Mouse (Mus musculus) neural tube, embryonic 11.5 days (tissue): Measurements from ENCODE around the gene Pde4dip. TPM values are rescaled to one million over a fixed set of nuclear protein-coding genes. Genes with fewer than 3 reads are reported as not detected.

ENCODE experiments used
- ATAC-seq: fragments of 200-750 bp; cut with Nextera tagmentation; 2 replicates; pipeline ENCODE4 v1.8.0; 2017; ENCODE audit warnings: moderate number of reproducible peaks, mild to moderate bottlenecking, moderate TSS enrichment, moderate library complexity; ENCODE audit not compliant: insufficient read depth, low FRiP score, low TSS enrichment
- DNase-seq: peaks from one replicate; pipeline ENCODE4 v3.0.0-alpha.2; 2015; ENCODE audit warnings: low spot score
- H3K27ac ChIP-seq: fragments of 300-500 bp; sonication (generic); 2 replicates; pipeline ENCODE4 v1.5.1; 2014; ENCODE audit warnings: low read depth, mild to moderate bottlenecking, low read length
- H3K27me3 ChIP-seq: fragments of 300-500 bp; sonication (generic); 2 replicates; pipeline ENCODE4 v1.6.1; 2014; ENCODE audit warnings: mild to moderate bottlenecking, low read length, mixed read lengths; ENCODE audit not compliant: control insufficient read depth, insufficient read depth
- H3K36me3 ChIP-seq: fragments of 300-500 bp; sonication (generic); 2 replicates; pipeline ENCODE4 v1.6.1; 2014; ENCODE audit warnings: mild to moderate bottlenecking, low read length, moderate library complexity, mixed read lengths; ENCODE audit not compliant: control insufficient read depth, insufficient read depth
- H3K4me1 ChIP-seq: fragments of 300-500 bp; sonication (generic); 2 replicates; pipeline ENCODE4 v1.6.1; 2014; ENCODE audit warnings: low read length, mixed read lengths; ENCODE audit not compliant: control insufficient read depth, insufficient read depth
- H3K4me2 ChIP-seq: fragments of 300-500 bp; sonication (generic); 2 replicates; pipeline ENCODE4 v1.6.1; 2014; ENCODE audit warnings: low read depth, mild to moderate bottlenecking, moderate library complexity
- H3K4me3 ChIP-seq: fragments of 300-500 bp; sonication (generic); 2 replicates; pipeline ENCODE4 v1.5.1; 2014; ENCODE audit warnings: low read depth, low read length
- H3K9ac ChIP-seq: fragments of 300-500 bp; sonication (generic); 2 replicates; pipeline ENCODE4 v1.6.1; 2014; ENCODE audit warnings: mild to moderate bottlenecking, low read length
- H3K9me3 ChIP-seq: fragments of 300-500 bp; sonication (generic); 2 replicates; pipeline ENCODE4 v1.6.1; 2016; ENCODE audit warnings: low read length; ENCODE audit not compliant: control insufficient read depth
- WGBS: fragments of 180-500 bp; shearing (Covaris S2); extraction: QIAGEN DNeasy Blood & Tissue Kit; methylation state at CpG from one replicate; pipeline ENCODE4 v1.1.7; 2014; 5-methylcytosine and 5-hydroxymethylcytosine counted together
- polyA plus RNA-seq: library from polyadenylated mRNA; unstranded; fragments of >200 nt; fragmentation: Nextera tagmentation; extraction: Ambion mirVana; gene quantifications from 2 replicates; pipeline ENCODE4 v1.2.1, GENCODE M21; 2014

Gene Pde4dip
- polyA plus RNA-seq, 1 experiment from 2014 or later, result 49.7 TPM

DNA sequence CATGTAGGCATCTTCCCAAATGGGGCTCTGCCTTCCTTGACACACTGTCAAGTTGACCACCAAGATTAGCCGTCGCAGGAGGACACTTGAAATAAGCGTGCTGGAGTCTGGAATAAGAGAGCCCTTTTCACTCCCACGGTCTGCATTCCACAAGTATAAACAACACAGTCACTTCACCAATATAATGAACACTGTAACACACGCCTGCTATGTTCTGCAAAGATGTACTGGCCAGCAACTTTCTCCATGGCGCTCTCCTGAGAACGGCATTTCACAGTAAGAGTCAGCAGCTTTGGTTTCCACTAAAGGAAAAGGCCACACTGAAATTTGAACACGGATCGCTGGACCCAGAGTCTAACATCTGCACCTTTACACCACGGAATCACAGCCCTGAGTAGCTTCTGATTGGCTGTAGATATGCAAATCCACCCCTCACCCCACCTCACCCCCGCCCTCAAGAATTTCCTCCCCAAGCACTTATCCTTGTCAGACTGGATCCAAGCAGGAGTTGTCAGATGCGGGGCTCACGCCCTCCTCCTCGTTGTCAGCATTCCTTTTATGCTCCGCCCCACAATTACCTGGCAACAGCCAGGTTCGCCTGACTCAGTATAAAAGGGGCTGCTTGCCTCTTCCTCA lies 204.8 kb downstream of the Pde4dip start:
- Histone ChIP-seq H3K4me1 (0 out of 2 replicates have a peak, but pooled peaks cover 5% of the 10 kb centered on the region), H3K27me3 (0 out of 2 replicates have a peak, but pooled peaks cover 7% of the 10 kb centered on the region)
- WGBS, result 7% methylated on average over 16 of the region's 16 CpGs

DNA sequence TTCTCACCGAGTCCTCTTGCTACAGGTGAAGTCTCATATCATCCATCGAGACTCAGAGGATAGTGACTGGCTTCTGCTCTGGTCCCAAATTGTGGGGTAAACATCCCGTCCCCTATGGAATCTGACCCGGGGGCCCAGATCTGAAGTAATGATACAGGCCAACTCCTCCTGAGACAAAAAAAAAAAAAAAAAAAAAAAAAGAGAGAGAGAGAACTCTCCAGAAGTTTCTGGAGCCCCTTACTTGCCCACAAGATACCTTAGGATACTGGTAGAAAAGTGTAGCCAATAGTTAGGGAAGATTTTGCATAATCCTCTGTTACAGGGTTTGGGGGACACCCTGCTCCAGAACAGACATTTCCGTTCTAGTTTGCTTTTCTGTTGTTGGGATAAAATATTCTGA lies 205.9 kb downstream of the Pde4dip start:
- no peaks in the 10 kb centered on the region for H3K9me3 ChIP-seq
- DNase-seq (no peak), ATAC-seq (no peak)
- no peak overlapping the region for H3K4me3 ChIP-seq
- H3K4me2 ChIP-seq, result peak overlapping the region; percentile 50
- 0 out of 2 replicates have a peak, but pooled peaks cover 7% of the 10 kb centered on the region for H3K27me3 ChIP-seq
- 33% methylated on average over 5 of the region's 5 CpGs for WGBS
- H3K9ac ChIP-seq, result no peak overlapping the region
- H3K36me3 ChIP-seq, result no peaks in the 10 kb centered on the region
- H3K4me1 ChIP-seq, result 0 out of 2 replicates have a peak, but pooled peaks cover 5% of the 10 kb centered on the region
- no peak overlapping the region for H3K27ac ChIP-seq

More for the DNA sequence above, 204.8 kb downstream of the Pde4dip start:
- Histone ChIP-seq H3K27ac (no peak overlapping the region), H3K4me2 (no peak overlapping the region), H3K9ac (no peak overlapping the region), H3K36me3 (no peaks in the 10 kb centered on the region), H3K9me3 (no peaks in the 10 kb centered on the region), H3K4me3 (no peak overlapping the region)
- ATAC-seq (no peak), DNase-seq (peak; percentile 26)

DNA sequence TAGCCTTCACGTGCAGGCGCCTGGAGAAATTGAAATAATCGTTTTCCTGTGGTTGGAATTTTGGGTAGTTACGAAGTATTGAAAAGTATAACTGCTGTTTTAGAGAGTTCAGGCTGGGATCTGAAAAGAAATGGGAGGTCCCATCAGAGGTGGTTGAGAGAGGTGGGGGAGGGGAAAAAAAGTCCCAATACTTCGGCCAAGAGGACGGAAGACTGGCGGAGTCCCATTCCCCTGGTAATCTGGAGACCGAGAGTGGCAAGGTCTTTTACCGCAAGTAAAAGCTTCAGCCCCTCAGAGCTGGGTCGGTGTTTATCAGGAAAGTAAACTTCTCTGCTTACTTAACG lies 206.4 kb downstream of the Pde4dip start:
- H3K27me3 ChIP-seq, result 0 out of 2 replicates have a peak, but pooled peaks cover 7% of the 10 kb centered on the region
- H3K4me3 ChIP-seq, result peak overlapping the region; percentile 25; the same call in 1 of the 2 replicates
- H3K9me3 ChIP-seq, result no peaks in the 10 kb centered on the region
- no peak overlapping the region for H3K27ac ChIP-seq
- DNase-seq, result peak; percentile 22
- H3K4me2 ChIP-seq, result peak overlapping the region; percentile 50
- H3K36me3 ChIP-seq, result no peaks in the 10 kb centered on the region
- 2% methylated on average over 11 of the region's 11 CpGs for WGBS
- H3K4me1 ChIP-seq, result 0 out of 2 replicates have a peak, but pooled peaks cover 5% of the 10 kb centered on the region
- no peak for ATAC-seq
- H3K9ac ChIP-seq, result no peak overlapping the region

DNA sequence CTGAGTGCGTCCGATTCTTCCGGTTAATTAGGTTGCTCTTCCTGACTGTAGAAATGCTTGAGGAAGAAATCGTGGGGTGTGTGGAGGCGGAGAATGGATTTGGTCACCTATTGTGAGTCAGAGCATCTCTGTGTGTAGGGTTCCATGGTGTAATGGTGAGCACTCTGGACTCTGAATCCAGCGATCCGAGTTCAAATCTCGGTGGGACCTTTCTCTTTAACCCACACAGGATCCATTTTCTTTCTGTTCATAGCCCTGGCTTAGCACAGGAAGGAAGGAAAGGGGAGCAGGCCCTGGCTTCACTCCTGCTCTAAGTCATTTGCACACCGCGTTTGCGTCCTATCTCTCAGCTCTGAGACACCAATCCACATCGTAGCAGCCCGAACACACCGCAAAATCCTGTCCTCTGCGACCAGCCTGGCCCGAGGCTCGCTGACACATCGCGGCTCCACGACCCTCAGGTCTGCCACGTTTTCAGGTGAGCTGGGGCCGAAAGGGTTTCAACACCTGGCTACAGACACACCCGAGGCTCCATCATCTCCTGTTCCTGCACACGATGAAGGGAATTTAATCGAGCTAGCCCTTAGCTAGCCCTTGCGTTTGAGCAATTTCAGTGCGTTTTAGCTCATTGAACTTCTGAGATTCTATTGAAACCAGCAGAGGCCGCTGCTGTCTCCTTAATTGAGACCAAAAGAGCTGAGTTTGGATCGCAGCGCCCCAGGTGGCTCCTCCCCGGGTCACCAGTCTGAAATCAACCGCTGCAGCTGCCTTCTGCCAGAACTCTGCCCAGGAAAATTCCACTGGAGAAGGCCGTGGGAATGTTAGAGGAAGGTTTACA lies 207.0 kb downstream of the Pde4dip start:
- H3K4me1 ChIP-seq, result 0 out of 2 replicates have a peak, but pooled peaks cover 5% of the 10 kb centered on the region
- H3K4me3 ChIP-seq, result peak overlapping the region; percentile 25
- ATAC-seq (peak; percentile 35; the same call in 1 of the 2 replicates), DNase-seq (peak; percentile 80)
- 0 out of 2 replicates have a peak, but pooled peaks cover 7% of the 10 kb centered on the region for H3K27me3 ChIP-seq
- H3K36me3 ChIP-seq, result no peaks in the 10 kb centered on the region
- 2% methylated on average over 33 of the region's 33 CpGs for WGBS
- H3K27ac ChIP-seq, result no peak overlapping the region
- no peaks in the 10 kb centered on the region for H3K9me3 ChIP-seq
- peak overlapping the region; percentile 50 for H3K4me2 ChIP-seq
- H3K9ac ChIP-seq, result 0 out of 2 replicates have a peak overlapping the region, but pooled peaks have one; percentile 15

DNA sequence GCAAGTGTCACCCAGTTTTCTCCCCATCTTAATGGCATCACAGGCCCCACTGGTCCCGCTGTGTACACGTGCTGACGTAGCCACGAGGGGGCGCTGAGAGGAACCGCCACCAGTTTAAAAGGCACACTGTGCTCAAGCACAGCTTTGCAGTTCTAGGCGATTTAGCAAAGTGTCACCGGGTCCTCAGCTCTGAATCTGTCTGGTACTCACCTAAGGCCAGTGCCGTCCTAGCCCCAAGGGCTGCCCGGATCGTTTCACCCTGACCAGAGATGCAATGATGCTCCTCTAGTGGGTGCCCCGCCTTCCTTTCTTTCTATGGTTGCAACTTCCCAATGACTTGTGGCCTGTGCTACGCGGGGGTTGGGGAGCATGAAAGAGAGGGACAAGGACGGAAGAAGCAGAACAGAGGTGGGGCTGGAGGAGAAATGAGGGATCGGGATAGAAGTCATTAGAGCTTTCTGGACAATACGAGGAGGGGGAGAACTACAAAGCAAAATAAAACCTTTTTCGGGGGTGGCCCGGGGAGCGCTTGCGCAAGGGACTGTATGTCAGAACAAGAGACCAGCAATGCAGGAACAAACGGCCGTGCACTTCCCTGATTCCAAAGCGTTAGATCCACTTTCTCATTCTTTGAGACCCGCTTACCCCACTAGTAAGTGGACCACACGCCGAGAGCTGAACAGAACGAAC lies 207.7 kb downstream of the Pde4dip start:
- ATAC-seq (peak; percentile 80), DNase-seq (peak; percentile 82)
- Histone ChIP-seq H3K9me3 (no peaks in the 10 kb centered on the region), H3K4me2 (peak overlapping the region; percentile 50), H3K4me3 (peak overlapping the region; percentile 25), H3K36me3 (no peaks in the 10 kb centered on the region), H3K4me1 (0 out of 2 replicates have a peak, but pooled peaks cover 5% of the 10 kb centered on the region), H3K9ac (peak overlapping the region; percentile 2; the same call in 1 of the 2 replicates), H3K27me3 (0 out of 2 replicates have a peak, but pooled peaks cover 7% of the 10 kb centered on the region), H3K27ac (no peak overlapping the region)
- WGBS, result 2% methylated on average over 28 of the region's 28 CpGs

DNA sequence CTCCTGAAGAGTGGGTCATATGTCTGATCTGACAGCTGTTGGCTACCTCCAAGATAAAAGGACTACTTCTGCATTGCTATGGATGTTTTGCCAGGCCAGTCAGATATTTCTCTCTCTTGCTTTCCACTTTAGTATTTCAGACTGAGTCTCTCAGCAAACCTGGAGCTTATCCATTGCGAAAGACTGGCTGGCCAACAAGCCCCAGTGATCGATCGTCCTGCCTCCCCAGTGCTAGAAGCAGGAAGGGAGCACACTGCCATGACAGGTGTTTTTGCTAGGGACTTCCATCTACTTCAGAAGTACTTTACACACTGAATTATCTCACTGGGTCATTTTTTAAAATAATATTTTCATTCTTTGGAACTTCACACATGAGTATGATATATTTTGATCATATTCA lies 210.1 kb downstream of the Pde4dip start:
- no peak overlapping the region for H3K9ac ChIP-seq
- H3K4me1 ChIP-seq, result 0 out of 2 replicates have a peak, but pooled peaks cover 5% of the 10 kb centered on the region
- 90% methylated on average over 3 of the region's 3 CpGs for WGBS
- no peaks in the 10 kb centered on the region for H3K9me3 ChIP-seq
- DNase-seq (no peak), ATAC-seq (no peak)
- no peak overlapping the region for H3K4me2 ChIP-seq
- H3K36me3 ChIP-seq, result no peaks in the 10 kb centered on the region
- H3K27me3 ChIP-seq, result 0 out of 2 replicates have a peak, but pooled peaks cover 3% of the 10 kb centered on the region
- no peak overlapping the region for H3K4me3 ChIP-seq
- no peak overlapping the region for H3K27ac ChIP-seq

DNA sequence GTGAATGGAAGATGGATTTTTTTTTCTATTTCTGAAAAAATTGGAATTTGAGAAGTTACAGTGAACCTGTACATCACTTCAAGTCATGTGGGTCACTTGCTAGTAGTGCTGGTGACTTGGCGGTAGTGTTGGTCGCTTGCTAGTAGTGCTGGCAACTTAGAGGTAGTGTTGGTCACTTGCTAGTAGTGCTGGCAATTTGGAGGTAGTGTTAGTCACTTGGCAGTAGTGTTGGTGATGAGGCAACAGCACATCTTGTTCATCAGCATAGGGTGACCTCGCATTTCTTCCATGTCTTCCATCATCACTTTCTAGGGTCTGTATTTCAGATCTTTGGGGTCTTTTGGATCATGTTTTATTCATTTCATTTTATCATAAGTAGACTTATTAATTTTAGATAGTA lies 212.4 kb downstream of the Pde4dip start:
- Histone ChIP-seq H3K36me3 (no peaks in the 10 kb centered on the region), H3K4me2 (no peak overlapping the region), H3K4me3 (no peak overlapping the region), H3K9ac (no peak overlapping the region), H3K27ac (no peak overlapping the region), H3K27me3 (no peaks in the 10 kb centered on the region), H3K4me1 (no peaks in the 10 kb centered on the region), H3K9me3 (no peaks in the 10 kb centered on the region)
- WGBS, result 92% methylated on average over 3 of the region's 3 CpGs
- DNase-seq (no peak), ATAC-seq (no peak)

DNA sequence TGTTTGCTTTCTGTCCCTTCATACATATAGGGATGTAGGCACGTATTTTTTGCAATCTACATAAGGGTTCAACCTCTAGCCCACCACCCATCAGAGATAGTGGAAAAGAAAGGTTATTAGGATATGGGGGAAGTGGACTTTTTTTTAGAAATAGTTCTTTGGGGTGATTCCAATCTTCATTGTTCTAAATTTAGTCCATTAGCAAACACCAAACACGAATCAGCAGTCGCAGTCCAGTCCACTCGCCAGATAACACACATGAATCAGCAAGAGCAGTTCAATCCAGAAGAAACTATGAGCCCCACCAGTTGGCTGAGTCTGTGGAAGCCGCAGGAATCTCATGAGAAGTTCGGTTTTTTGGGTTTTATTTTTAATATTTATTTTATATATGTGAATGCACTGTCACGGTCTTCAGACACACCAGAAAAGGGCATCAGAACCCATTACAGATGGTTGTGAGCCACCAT lies 213.8 kb downstream of the Pde4dip start, which contains the start of gene Gm17651:
Gm17651 (minus strand) TSS at position 51 of the 467 bp plus-strand sequence.
- no peak for ATAC-seq
- 94% methylated on average over 7 of the region's 7 CpGs for WGBS
- Histone ChIP-seq H3K36me3 (no peaks in the 10 kb centered on the region), H3K9me3 (no peaks in the 10 kb centered on the region), H3K27ac (no peak within 1 kb of the TSS), H3K4me2 (no peak within 1 kb of the TSS), H3K4me3 (no peak within 1 kb of the TSS), H3K9ac (no peak within 1 kb of the TSS), H3K27me3 (no peaks in the 10 kb centered on the region), H3K4me1 (no peaks in the 10 kb centered on the region)
- no peak for DNase-seq
